Mouse (Mus musculus): Measurements from ENCODE around the gene Tamm41.

Gene Tamm41

DNA sequence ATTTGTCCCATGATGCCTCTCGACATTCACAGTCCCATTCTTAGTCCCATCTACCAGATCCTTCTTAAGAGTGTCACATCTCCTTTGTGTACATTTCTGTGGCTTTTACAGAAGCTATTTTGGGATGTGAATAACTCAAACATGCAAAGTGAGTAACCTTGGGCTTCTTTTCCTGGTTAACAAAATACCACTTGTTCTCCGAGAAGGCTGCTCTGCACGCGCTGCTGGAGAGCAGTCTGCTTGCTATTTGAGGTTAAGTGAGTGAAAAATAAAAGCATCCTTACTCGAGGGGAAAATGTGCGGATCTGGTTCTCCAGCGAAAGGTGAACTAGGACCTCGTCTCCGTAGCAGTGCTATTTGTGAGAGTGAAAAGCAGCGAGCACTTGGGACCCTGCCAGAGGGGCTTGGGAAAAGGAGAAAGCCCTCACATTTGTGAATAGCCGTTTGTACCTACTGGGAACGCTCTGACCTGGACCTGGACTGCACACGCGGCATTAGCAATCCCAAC lies 10.1 kb downstream of the Tamm41 start:
- DNase-seq (ENCODE audit: low read depth, low spot score) = no peak

- no peak for DNase-seq (ENCODE audit: low read depth, low spot score)
Observed at GRCm38 (mm10) chr6:115022876-115023275, 14.8 kb downstream of the Tamm41 start.

- DNase-seq (ENCODE audit: low read depth, low spot score) = no peak
Observed at GRCm38 (mm10) chr6:115015461-115015860, 22.2 kb downstream of the Tamm41 start.

GRCm38 (mm10) chr6:115013574-115013973 lies 24.1 kb downstream of the Tamm41 start:
- no peak for DNase-seq (ENCODE audit: low read depth, low spot score)

DNA sequence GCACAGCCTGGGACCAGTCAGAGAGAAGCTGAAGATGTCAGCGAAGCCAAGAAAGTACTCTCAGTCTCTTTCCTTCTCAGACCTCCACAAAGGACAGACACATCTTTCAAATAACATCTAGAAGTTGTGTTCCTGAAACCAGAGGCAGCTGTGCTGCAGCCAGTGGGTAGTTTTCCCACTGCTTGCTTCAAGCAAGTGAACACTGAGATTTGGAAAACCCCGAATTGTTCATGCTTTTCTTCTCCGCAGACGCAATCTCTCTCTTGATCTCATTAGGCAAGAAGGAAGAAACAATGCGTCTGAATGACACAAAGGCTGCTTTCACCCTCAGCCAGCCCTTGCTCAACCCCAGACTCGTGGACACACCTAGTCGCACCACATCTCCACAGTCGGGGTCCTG lies 25.9 kb downstream of the Tamm41 start:
- no peak for DNase-seq (ENCODE audit: low read depth, low spot score)

GRCm38 (mm10) chr6:115010815-115011214 lies 26.9 kb downstream of the Tamm41 start:
- DNase-seq (ENCODE audit: low read depth, low spot score) = no peak

- no peak for DNase-seq (ENCODE audit: low read depth, low spot score)
Observed at GRCm38 (mm10) chr6:115010304-115010703, 27.4 kb downstream of the Tamm41 start.

DNA sequence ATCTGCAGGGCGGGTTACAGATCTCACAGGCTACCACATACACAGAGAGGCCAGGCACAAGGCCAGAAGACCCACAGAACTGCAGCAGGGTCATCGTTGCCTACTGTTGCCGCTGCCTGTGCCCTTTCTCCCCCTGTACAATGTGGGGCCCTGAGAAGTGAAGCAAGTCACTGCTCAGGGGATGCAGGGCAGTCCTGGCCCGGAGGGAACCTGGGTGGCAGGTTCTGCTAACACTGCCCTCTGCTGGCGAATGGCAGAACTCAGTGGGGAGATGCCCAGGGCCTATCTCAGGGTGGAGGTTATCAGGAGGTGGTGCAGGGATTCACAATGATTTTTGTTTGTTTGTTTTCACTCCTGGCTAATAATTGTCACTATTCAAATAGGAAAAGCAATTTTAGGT lies 29.9 kb downstream of the Tamm41 start:
- peak; percentile 65 for DNase-seq (ENCODE audit: low read depth, low spot score)

- no peak for DNase-seq (ENCODE audit: low read depth, low spot score)
Observed at GRCm38 (mm10) chr6:115006948-115007347, 30.7 kb downstream of the Tamm41 start.

GRCm38 (mm10) chr6:115006065-115006464 lies 31.6 kb downstream of the Tamm41 start:
- DNase-seq (ENCODE audit: low read depth, low spot score) = no peak

GRCm38 (mm10) chr6:115005351-115005890 lies 32.3 kb downstream of the Tamm41 start:
- DNase-seq (ENCODE audit: low read depth, low spot score) = no peak

DNA sequence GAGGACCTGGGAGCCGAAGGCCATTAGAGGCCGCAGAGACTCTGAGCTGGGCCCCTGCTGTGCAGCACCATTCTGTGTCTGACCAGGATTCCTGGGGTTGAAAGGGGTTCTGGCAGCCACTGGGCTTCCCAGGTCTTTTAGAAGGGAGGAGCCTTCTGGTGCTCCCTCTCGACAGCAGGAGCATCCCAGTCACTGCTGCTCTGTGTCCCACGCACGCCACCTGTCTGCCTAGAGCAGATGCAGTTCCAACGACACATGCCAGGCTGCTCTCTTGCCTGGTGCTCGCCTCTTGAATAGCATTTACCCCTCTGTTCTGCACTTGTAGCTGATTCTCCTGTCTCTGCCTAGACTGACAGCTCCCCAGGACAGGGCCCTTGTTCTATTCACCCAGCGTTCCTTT lies 33.0 kb downstream of the Tamm41 start:
- no peak for DNase-seq (ENCODE audit: low read depth, low spot score)

DNA sequence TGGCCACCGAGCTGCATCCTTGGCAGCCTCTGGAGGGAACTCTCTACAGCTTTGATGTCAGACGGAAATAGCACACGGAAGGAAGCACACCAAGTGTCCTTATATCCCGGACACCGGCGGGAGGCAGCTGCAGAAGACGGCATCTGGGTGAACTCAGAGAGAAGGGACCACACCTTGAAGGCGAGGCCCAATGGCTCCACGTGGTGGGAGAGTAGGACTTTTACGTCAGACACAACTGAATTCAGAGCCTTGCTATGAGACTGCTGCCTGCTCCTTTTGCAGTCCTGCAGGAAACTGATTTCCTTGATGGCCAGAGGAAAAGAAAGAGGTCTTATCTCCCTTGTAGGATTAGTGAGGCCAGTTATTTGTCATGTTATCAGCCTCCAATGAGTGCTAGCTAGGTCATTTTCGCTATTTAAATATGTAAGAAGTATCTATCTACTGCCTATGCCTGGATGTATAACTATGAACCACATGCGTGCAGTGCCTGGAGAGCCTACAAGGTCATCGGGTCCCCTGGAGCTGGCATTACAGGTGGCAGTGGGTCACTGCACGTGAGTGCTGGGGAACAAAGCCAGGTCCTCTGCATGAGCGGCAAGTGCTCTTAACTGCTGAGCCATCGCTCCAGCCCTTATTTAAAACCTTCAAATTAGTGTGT lies 39.2 kb downstream of the Tamm41 start:
- no peak for DNase-seq (ENCODE audit: low read depth, low spot score)

DNA sequence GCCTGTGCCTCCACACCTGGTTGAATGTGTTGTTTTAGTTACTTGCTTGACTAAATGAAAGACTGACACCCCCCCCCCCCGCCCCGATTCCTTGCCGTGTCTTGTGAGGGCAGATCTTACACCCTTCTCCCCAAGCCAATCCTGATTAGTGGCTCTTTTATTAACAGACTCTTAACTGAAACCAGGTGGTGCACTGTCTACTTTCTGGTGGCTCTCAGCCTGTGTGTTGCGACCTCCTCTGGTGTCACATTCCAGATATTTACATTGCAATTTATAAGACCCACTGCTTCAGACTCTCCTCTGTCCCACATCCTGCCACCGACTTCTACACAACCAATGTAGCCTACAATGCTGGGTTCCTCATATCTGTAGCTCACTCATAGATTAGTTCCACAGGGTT lies 40.2 kb downstream of the Tamm41 start:
- DNase-seq (ENCODE audit: low read depth, low spot score) = no peak

GRCm38 (mm10) chr6:114996910-114997309 lies 40.8 kb downstream of the Tamm41 start:
- no peak for DNase-seq (ENCODE audit: low read depth, low spot score)

GRCm38 (mm10) chr6:114994079-114994478 lies 43.6 kb downstream of the Tamm41 start:
- DNase-seq (ENCODE audit: low read depth, low spot score) = no peak

- DNase-seq (ENCODE audit: low read depth, low spot score) = no peak
Observed at GRCm38 (mm10) chr6:114993659-114994058, 44.0 kb downstream of the Tamm41 start.

GRCm38 (mm10) chr6:114991909-114992308 lies 45.8 kb downstream of the Tamm41 start:
- no peak for DNase-seq (ENCODE audit: low read depth, low spot score)

DNA sequence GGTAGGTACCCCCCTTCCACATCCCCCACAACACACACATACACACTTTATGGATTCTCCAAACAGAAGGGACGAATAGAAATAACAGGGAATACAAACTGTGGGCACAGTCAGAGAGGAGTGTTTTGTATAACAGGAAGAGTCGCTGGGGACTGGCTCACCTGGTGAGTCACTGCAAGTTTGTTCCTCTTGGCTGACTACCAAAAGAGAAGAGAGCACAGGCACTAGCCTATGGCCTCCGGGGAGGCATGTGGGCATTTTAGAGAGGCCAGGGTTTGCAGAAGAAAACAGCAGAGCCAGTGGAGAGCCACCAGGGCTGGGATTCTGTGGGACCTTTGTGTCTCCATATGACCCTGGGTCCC lies 49.1 kb downstream of the Tamm41 start:
- DNase-seq (ENCODE audit: low read depth, low spot score) = no peak

DNA sequence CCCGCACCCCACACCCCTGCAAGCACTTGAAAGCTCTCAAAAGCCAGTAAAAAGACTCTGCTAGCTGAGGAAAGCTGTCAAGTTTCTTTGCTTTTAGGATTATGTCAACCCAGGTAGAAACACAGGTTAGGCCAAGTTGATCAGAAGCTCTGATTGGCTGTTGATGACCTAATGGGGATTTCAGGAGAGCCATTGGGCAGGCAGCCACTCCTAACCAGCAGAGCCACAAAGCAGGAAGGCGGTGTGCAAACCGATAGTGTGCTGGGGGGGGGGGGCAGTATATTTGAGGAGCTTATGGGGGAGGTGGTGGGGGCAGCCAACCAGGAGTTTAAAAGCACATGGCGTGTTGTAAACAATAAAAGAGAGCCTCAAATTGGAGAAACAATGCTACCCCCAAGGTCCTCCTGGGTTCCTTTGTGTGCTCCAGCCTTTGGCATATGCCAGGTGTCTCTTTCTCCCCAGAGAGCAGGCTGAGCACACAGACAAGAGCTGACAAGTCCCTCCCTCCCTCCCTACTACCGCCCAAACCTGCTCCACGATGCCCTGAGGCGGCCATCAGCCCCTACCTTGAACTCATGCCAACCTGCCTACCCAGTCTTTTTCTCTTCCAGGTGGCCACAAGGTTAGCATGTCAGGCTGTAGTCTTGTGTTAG lies 49.6 kb downstream of the Tamm41 start:
- DNase-seq (ENCODE audit: low read depth, low spot score) = no peak

DNA sequence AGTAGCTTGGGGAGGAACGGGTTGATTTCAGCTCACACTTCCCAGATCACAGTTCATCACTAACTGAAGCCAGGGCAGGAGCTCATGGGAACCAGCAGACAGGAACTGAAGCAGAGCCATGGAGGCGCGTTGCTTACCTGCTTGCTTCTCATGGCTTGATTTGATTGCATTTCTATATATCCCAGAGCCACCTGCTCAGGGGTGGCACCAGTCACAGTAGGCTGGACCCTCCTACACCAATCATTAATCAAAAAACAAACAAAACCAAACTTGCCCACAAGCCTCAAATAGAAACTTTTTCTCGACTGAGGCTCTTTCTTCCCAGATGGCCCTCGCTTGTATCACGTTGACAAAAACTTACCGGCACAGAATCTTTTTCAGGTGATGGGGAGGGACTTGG lies 55.0 kb downstream of the Tamm41 start:
- no peak for DNase-seq (ENCODE audit: low read depth, low spot score)

DNA sequence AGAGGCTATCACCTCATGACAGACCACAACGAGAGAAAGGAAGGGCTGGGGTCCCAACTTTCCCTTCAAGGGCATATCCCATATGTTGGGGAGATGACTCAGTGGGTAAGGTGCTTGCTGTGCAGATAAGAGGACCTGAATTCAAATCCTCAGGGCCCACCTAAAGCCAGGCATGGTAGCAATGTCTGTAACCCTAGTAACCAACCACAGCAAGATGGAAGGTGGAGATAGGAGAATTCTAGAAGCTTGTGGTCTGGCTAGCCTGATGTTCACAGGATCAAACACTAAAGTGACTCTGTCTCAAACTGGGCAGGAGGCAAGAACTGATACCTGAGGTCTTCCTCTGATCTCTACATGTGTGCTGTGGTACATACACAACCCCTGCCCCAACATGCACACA lies 58.0 kb downstream of the Tamm41 start:
- no peak for DNase-seq (ENCODE audit: low read depth, low spot score)

DNA sequence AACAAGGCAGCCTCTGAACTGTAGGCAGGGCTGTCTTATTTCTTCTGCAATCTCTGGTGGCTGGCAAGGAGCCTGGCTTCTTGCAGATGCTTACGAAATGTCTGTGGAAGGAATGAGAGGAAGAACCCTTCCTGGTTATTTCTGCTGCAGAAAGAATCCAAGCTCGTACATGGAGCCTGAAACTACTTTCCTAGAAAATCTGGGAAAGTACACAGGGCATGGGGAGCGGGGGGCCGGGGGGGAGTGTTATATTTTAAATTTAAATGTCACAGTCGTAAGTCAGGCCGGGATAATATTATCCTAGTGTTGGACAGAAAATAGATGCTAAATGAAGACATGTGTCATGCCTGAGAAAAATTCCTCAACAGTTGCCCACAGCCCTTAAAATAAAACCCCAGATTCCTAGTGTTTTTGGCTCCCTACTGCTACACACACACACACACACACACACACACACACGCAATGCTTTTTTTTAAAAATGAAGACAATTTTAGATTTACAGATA lies 60.7 kb downstream of the Tamm41 start:
- no peak for DNase-seq (ENCODE audit: low read depth, low spot score)

Measured in retina, postnatal 7 days (tissue).